Mouse (Mus musculus): ENCODE data around the gene Lyve1.
"Not testable (repeated sequence)": the region's sequence is repeated elsewhere in the genome, so short reads cannot be mapped to it uniquely, and the experiment has no call there.

Gene Lyve1

GRCm38 (mm10) chr7:110862751-110863289, at the start of gene Lyve1:
Gene Lyve1, minus strand, starts transcription at chr7:110863239.
- CTCF ChIA-PET = no interaction called here

- CTCF ChIA-PET = interaction anchor here (0.9 kb wide), 1 partner anchor 13 kb away, joined by 3 read pairs; no protein-coding TSS in a partner anchor
Measured at GRCm38 (mm10) chr7:110908209-110909144, 45.4 kb upstream of the Lyve1 start.

GRCm38 (mm10) chr7:110906566-110906965, 43.5 kb upstream of the Lyve1 start:
- CTCF ChIA-PET = no interaction called here

GRCm38 (mm10) chr7:110903226-110903625, 40.2 kb upstream of the Lyve1 start:
- CTCF ChIA-PET = interaction anchor here (0.6 kb wide), 1 partner anchor 381 kb away, joined by 6 read pairs; no protein-coding TSS in a partner anchor

- CTCF ChIA-PET = no interaction called here
Measured at GRCm38 (mm10) chr7:110897202-110897601, 34.2 kb upstream of the Lyve1 start.

GRCm38 (mm10) chr7:110896453-110896852, 33.4 kb upstream of the Lyve1 start:
- CTCF ChIA-PET = no interaction called here

- CTCF ChIA-PET = not testable (repeated sequence)
Measured at GRCm38 (mm10) chr7:110895772-110896171, 32.7 kb upstream of the Lyve1 start.

- CTCF ChIA-PET = no interaction called here
Measured at GRCm38 (mm10) chr7:110894673-110895072, 31.6 kb upstream of the Lyve1 start.

- CTCF ChIA-PET = no interaction called here
Measured at GRCm38 (mm10) chr7:110893943-110894610, 31.0 kb upstream of the Lyve1 start.

- CTCF ChIA-PET = no interaction called here
Measured at GRCm38 (mm10) chr7:110891501-110891986, 28.5 kb upstream of the Lyve1 start.

GRCm38 (mm10) chr7:110881746-110882333, 18.8 kb upstream of the Lyve1 start:
- CTCF ChIA-PET = interaction anchor here (0.6 kb wide), 1 partner anchor 144 kb away, joined by 3 read pairs; no protein-coding TSS in a partner anchor

- CTCF ChIA-PET = no interaction called here
Measured at GRCm38 (mm10) chr7:110878028-110878427, 15.0 kb upstream of the Lyve1 start.

- CTCF ChIA-PET = no interaction called here
Measured at GRCm38 (mm10) chr7:110876965-110877364, 13.9 kb upstream of the Lyve1 start.

- CTCF ChIA-PET = no interaction called here
Measured at GRCm38 (mm10) chr7:110868807-110869206, 5.8 kb upstream of the Lyve1 start.

GRCm38 (mm10) chr7:110867116-110867515, 4.1 kb upstream of the Lyve1 start:
- CTCF ChIA-PET = interaction anchor here (0.6 kb wide), 1 partner anchor 166 kb away, joined by 6 read pairs; no protein-coding TSS in a partner anchor

- CTCF ChIA-PET = interaction anchor here (0.6 to 0.7 kb wide), 2 partner anchors 15 to 103 kb away, joined by 3 to 4 read pairs; no protein-coding TSS in a partner anchor
Measured at GRCm38 (mm10) chr7:110866021-110866420, 3.0 kb upstream of the Lyve1 start.

GRCm38 (mm10) chr7:110865570-110865969, 2.5 kb upstream of the Lyve1 start:
- CTCF ChIA-PET = no interaction called here

GRCm38 (mm10) chr7:110865038-110865437, 2.0 kb upstream of the Lyve1 start:
- CTCF ChIA-PET = no interaction called here

- CTCF ChIA-PET = no interaction called here
Measured at GRCm38 (mm10) chr7:110860129-110860528, 2.9 kb downstream of the Lyve1 start.

- CTCF ChIA-PET = no interaction called here
Measured at GRCm38 (mm10) chr7:110855604-110856003, 7.4 kb downstream of the Lyve1 start.

GRCm38 (mm10) chr7:110854927-110855546, 8.0 kb downstream of the Lyve1 start:
- CTCF ChIA-PET = no interaction called here
